Mouse (Mus musculus) kidney, postnatal 0 days (tissue): Measurements from ENCODE around the gene Prcc. TPM values are rescaled to one million over a fixed set of nuclear protein-coding genes. Genes with fewer than 3 reads are reported as not detected.
"Not testable (repeated sequence)": the region's sequence is repeated elsewhere in the genome, so short reads cannot be mapped to it uniquely, and the experiment has no call there.

ENCODE experiments used
- ATAC-seq: fragments of 200-750 bp; cut with Nextera tagmentation; replicated peaks from 2 replicates; pipeline ENCODE4 v1.8.0; 2017; ENCODE audit warnings: low read depth, moderate number of reproducible peaks, moderate TSS enrichment, moderate library complexity; ENCODE audit not compliant: low FRiP score
- DNase-seq: peaks from one replicate; pipeline ENCODE4 v3.0.0-alpha.2; 2016; ENCODE audit warnings: low spot score
- H3K27ac ChIP-seq: fragments of 300-500 bp; sonication (generic); 2 replicates; pipeline ENCODE4 v1.5.1; 2014; ENCODE audit warnings: mild to moderate bottlenecking
- H3K27me3 ChIP-seq: fragments of 300-500 bp; sonication (generic); 2 replicates; pipeline ENCODE4 v1.6.1; 2014; ENCODE audit warnings: low read length, mixed read lengths; ENCODE audit not compliant: insufficient read depth
- H3K36me3 ChIP-seq: fragments of 300-500 bp; sonication (generic); 2 replicates; pipeline ENCODE4 v1.6.1; 2014; ENCODE audit warnings: low read length, mixed read lengths; ENCODE audit not compliant: insufficient read depth
- H3K4me1 ChIP-seq: fragments of 300-500 bp; sonication (generic); replicated peaks from 2 replicates; pipeline ENCODE4 v1.6.1; 2014; ENCODE audit warnings: antibody characterized with exemption, low read length, mixed read lengths; ENCODE audit not compliant: insufficient read depth
- H3K4me2 ChIP-seq: fragments of 300-500 bp; sonication (generic); 2 replicates; pipeline ENCODE4 v1.6.1; 2014; ENCODE audit warnings: mild to moderate bottlenecking, low read length, moderate library complexity, mixed read lengths
- H3K4me3 ChIP-seq: fragments of 300-500 bp; sonication (generic); replicated peaks from 2 replicates; pipeline ENCODE4 v1.5.1; 2014; ENCODE audit warnings: low read depth, low read length
- H3K9ac ChIP-seq: fragments of 300-500 bp; sonication (generic); 2 replicates; pipeline ENCODE4 v1.6.1; 2014; ENCODE audit warnings: low read depth, low read length
- H3K9me3 ChIP-seq: fragments of 300-500 bp; sonication (generic); replicated peaks from 2 replicates; pipeline ENCODE4 v1.6.1; 2016; ENCODE audit warnings: low read length, inconsistent platforms, mixed read lengths
- CTCF ChIP-seq: IDR thresholded peaks from 2 replicates; pipeline ENCODE4 v1.5.1; 2016; ENCODE audit warnings: antibody characterized with exemption, low read depth, mild to moderate bottlenecking, moderate library complexity
- WGBS: fragments of 180-500 bp; shearing (Covaris S2); extraction: QIAGEN DNeasy Blood & Tissue Kit; methylation state at CpG from one replicate; pipeline ENCODE4 v1.1.7; 2014; 5-methylcytosine and 5-hydroxymethylcytosine counted together
- polyA plus RNA-seq: library from polyadenylated mRNA; unstranded; fragments of >200 nt; fragmentation: Nextera tagmentation; extraction: Ambion mirVana; gene quantifications from 2 replicates; pipeline ENCODE4 v1.2.1, GENCODE M21; 2015

The Prcc gene
- polyA plus RNA-seq, 1 experiment from 2014 or later = 15.1 TPM

DNA sequence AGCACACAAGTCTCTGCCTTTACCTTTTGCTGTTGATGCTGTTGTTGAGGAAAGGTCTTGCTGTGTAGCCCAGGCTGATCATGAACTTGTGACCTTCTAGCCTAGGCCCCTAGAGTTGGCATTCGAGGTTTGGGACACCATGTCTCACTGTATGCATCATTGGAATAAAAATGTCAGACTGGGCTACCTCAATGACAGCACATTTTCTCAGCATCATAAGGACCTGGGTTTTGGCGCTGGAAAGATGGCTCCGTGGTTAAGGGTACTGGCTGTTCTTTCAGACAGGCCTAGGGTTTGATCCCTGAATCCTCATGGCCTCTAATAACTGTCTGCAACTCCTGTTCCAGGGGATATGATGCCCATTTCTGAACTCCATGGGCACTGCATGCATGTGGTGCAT, 14.4 kb upstream of the Prcc start:
- Histone ChIP-seq H3K4me3 (no peak overlapping the region), H3K9me3 (no peaks in the 10 kb centered on the region), H3K27me3 (no peaks in the 10 kb centered on the region), H3K36me3 (no peaks in the 10 kb centered on the region), H3K9ac (no peak overlapping the region), H3K4me1 (no peaks in the 10 kb centered on the region), H3K4me2 (no peak overlapping the region), H3K27ac (no peak overlapping the region)
- ATAC-seq (no peak), DNase-seq (no peak)
- 73% methylated on average over 3 of the region's 3 CpGs for WGBS
- TF ChIP-seq CTCF = no peak

DNA sequence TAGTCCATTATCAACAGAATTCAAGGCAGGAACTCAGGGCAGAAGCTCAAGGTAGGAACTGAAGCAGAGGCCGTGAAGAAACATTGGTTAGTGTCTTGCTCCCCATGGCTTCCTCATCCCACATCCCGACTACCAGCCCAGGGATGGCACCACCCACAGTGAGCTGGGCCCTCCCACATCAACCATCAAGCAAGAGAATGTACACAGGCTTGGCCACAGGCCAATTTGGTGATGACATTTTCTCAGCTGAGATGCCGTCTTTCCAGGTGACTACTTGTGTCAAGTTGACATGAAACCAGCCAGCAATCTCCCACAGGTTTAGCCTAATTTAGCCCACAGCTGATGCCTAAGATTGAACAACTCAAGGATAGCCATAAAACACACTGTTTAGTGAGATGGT, 13.9 kb upstream of the Prcc start:
- ATAC-seq = no peak
- WGBS = 62% methylated on average over 3 of the region's 3 CpGs

DNA sequence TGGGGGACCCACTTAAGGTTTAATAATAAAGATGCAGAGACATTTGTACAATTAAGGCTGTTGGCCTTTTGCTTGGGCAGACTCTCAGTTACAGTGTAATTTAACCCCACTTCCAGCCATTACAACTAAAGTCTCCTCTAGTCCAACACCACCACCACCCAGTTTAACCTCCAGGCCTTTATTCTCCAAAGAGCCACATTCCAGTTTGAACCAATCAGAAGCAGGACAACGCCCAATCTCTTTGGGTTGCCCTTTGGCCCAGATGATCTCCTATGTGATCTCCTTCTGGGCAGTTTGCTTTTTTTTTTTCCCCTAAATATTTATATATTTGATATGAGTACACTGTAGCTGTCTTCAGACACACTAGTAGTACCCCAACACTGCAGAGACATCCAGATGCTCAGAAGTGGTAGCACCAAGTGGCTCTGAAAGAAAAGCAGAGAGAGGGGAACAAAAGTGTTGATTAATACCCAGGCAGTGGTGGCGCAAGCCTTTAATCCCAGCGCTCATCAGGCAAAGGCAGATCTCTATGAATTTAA, 8.0 kb upstream of the Prcc start:
- Histone ChIP-seq H3K4me1 (no peaks in the 10 kb centered on the region), H3K4me3 (no peak overlapping the region), H3K27ac (no peak overlapping the region), H3K9ac (no peak overlapping the region), H3K4me2 (no peak overlapping the region), H3K9me3 (no peaks in the 10 kb centered on the region), H3K36me3 (no peaks in the 10 kb centered on the region), H3K27me3 (no peaks in the 10 kb centered on the region)
- TF ChIP-seq CTCF = no peak
- WGBS = 74% methylated on average over 3 of the region's 3 CpGs
- no peak for ATAC-seq
- DNase-seq = no peak

More for the DNA sequence above, 13.9 kb upstream of the Prcc start:
- no peak overlapping the region for H3K4me2 ChIP-seq
- H3K9me3 ChIP-seq = no peaks in the 10 kb centered on the region
- no peak overlapping the region for H3K27ac ChIP-seq
- no peak overlapping the region for H3K9ac ChIP-seq
- H3K27me3 ChIP-seq = no peaks in the 10 kb centered on the region
- no peaks in the 10 kb centered on the region for H3K4me1 ChIP-seq
- no peak for DNase-seq
- no peak for TF ChIP-seq CTCF
- H3K36me3 ChIP-seq = no peaks in the 10 kb centered on the region
- no peak overlapping the region for H3K4me3 ChIP-seq

DNA sequence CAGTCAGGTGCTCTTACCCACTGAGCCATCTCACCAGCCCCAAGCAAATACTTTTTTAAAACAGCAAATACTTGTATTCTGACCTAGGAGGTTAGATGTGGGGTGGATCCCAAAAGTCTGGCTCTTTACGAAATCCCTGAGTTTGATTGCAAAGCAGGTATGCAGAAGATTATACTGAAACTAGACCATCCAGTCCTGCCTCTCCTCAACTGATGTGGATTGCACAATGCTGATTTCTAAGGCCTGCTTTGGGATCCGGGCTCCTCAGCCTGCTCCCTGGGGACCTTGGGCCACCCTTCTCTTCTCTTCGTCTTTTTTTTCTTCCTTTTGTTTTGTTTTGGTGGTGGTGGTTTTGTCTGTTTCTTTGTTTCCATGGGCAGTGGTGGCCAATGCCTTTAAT, 6.1 kb upstream of the Prcc start:
- no peaks in the 10 kb centered on the region for H3K9me3 ChIP-seq
- no peaks in the 10 kb centered on the region for H3K27me3 ChIP-seq
- no peak overlapping the region for H3K4me3 ChIP-seq
- H3K4me2 ChIP-seq = no peak overlapping the region
- no peak for TF ChIP-seq CTCF
- ATAC-seq = no peak
- H3K4me1 ChIP-seq = no peaks in the 10 kb centered on the region
- no peaks in the 10 kb centered on the region for H3K36me3 ChIP-seq
- 80% methylated on average over 3 of the region's 3 CpGs for WGBS
- H3K27ac ChIP-seq = no peak overlapping the region
- no peak for DNase-seq
- H3K9ac ChIP-seq = no peak overlapping the region

DNA sequence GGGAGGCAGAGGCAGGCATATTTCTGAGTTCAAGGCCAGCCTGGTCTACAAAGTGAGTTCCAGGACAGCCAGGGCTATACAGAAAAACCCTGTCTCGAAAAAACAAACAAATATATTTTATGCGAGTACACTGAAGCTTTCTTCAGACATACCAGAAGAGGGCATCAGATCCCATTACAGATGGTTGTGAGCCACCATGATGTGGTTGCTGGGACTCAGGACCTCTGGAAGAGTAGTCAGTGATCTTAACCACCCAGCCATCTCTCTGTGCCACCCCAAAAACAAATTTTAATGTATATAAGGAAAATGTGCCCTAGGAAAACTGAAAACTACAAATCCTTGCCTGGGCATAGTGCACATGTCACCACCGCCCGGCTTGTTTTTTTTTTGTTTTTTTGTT, 2.0 kb upstream of the Prcc start:
- not testable (repeated sequence) for H3K27ac ChIP-seq, H3K27me3 ChIP-seq, H3K36me3 ChIP-seq, DNase-seq, H3K9ac ChIP-seq, H3K4me3 ChIP-seq, ATAC-seq, H3K9me3 ChIP-seq, H3K4me2 ChIP-seq
- TF ChIP-seq CTCF = peak; percentile 43
- peaks cover 11% of the 10 kb centered on the region; the same call in 1 of the 2 replicates for H3K4me1 ChIP-seq
- 82% methylated on average over 4 of the region's 4 CpGs for WGBS

DNA sequence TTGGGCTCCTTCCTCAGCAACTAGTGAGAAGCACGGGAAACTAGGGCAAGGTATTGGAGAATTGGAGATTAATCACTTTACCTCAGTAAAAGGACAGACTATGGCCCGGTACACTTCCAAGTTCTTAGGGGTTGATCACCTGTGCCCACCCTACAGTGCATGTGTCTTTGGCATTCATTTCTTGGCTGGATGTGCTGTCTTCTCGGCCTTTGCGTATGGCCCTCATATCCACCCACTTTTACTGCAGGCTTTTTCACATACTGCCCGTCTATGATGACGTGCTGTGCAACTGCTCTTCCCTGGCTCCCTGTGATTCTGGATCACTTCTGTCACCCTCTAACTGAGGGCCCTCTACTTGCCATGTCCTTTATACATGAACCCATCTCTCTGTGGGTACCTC, 1.0 kb upstream of the Prcc start:
- DNase-seq = no peak
- H3K36me3 ChIP-seq = no peaks in the 10 kb centered on the region

DNA sequence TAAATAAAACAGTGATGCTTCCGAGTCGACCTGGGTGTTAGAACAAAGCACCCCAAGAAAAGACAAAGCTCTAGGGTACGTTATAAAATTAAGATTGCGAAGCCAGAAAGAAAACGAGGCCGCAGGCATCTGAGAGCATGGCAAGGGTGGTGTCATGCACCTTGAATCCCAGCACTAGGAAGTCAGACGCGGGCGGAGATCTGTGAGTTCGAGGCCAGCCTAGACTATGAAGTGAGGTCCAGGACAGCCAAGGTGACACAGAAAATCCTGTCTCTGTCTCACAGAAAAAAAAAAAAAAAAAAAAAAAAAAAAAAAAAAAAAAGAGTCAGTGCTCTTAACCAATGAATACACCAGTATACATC, 577 bp upstream of the Prcc start:
- Histone ChIP-seq H3K9me3 (no peaks in the 10 kb centered on the region), H3K27ac (no peak overlapping the region), H3K27me3 (no peaks in the 10 kb centered on the region), H3K36me3 (no peaks in the 10 kb centered on the region), H3K4me3 (peak overlapping the region; percentile 97), H3K4me1 (peaks cover 11% of the 10 kb centered on the region; the same call in 1 of the 2 replicates), H3K9ac (peak overlapping the region; percentile 23; the same call in 1 of the 2 replicates), H3K4me2 (peak overlapping the region; percentile 56)
- 7% methylated on average over 10 of the region's 10 CpGs for WGBS
- TF ChIP-seq CTCF = no peak
- DNase-seq (no peak), ATAC-seq (no peak; the same call in 1 of the 2 replicates)

More for the DNA sequence above, 1.0 kb upstream of the Prcc start:
- Histone ChIP-seq H3K9me3 (no peaks in the 10 kb centered on the region), H3K4me1 (peaks cover 11% of the 10 kb centered on the region; the same call in 1 of the 2 replicates), H3K9ac (0 out of 2 replicates have a peak overlapping the region, but pooled peaks have one; percentile 23), H3K27me3 (no peaks in the 10 kb centered on the region), H3K4me2 (peak overlapping the region; percentile 56), H3K27ac (no peak overlapping the region), H3K4me3 (no peak overlapping the region)
- ATAC-seq = no peak
- no peak for TF ChIP-seq CTCF
- WGBS = 80% methylated on average over 6 of the region's 6 CpGs
